Mouse (Mus musculus): Measurements from ENCODE around the gene Cpeb3.
"Not testable (repeated sequence)": the region's sequence is repeated elsewhere in the genome, so short reads cannot be mapped to it uniquely, and the experiment has no call there.

Cpeb3 gene

GRCm38 (mm10) chr19:37156040-37156439, 52.4 kb downstream of the Cpeb3 start:
- no peak for DNase-seq (ENCODE audit: low spot score in 2 of 2)

GRCm38 (mm10) chr19:37147145-37147544, 61.3 kb downstream of the Cpeb3 start:
- no peak for DNase-seq (ENCODE audit: low spot score in 2 of 2)

GRCm38 (mm10) chr19:37145846-37146245, 62.6 kb downstream of the Cpeb3 start:
- DNase-seq (ENCODE audit: low spot score in 2 of 2) = no peak

GRCm38 (mm10) chr19:37145401-37145800, 63.0 kb downstream of the Cpeb3 start:
- DNase-seq (ENCODE audit: low spot score in 2 of 2) = no peak

GRCm38 (mm10) chr19:37141623-37142022, 66.8 kb downstream of the Cpeb3 start:
- DNase-seq (ENCODE audit: low spot score in 2 of 2) = no peak

- DNase-seq (ENCODE audit: low spot score in 2 of 2) = no peak
Observed at GRCm38 (mm10) chr19:37137133-37137532, 71.3 kb downstream of the Cpeb3 start.

- not testable (repeated sequence) for DNase-seq (ENCODE audit: low spot score in 2 of 2)
Observed at GRCm38 (mm10) chr19:37135459-37135858, 72.9 kb downstream of the Cpeb3 start.

- DNase-seq (ENCODE audit: low spot score in 2 of 2) = no peak
Observed at GRCm38 (mm10) chr19:37133666-37134065, 74.7 kb downstream of the Cpeb3 start.

- DNase-seq (ENCODE audit: low spot score in 2 of 2) = no peak
Observed at GRCm38 (mm10) chr19:37131660-37132059, 76.7 kb downstream of the Cpeb3 start.

- no peak for DNase-seq (ENCODE audit: low spot score in 2 of 2)
Observed at GRCm38 (mm10) chr19:37128461-37128860, 79.9 kb downstream of the Cpeb3 start.

- no peak for DNase-seq (ENCODE audit: low spot score in 2 of 2)
Observed at GRCm38 (mm10) chr19:37127018-37127567, 81.3 kb downstream of the Cpeb3 start.

GRCm38 (mm10) chr19:37124961-37125360, 83.4 kb downstream of the Cpeb3 start:
- no peak for DNase-seq (ENCODE audit: low spot score in 2 of 2)

- no peak for DNase-seq (ENCODE audit: low spot score in 2 of 2)
Observed at GRCm38 (mm10) chr19:37119281-37119680, 89.1 kb downstream of the Cpeb3 start.

GRCm38 (mm10) chr19:37115824-37116223, 92.6 kb downstream of the Cpeb3 start:
- DNase-seq (ENCODE audit: low spot score in 2 of 2) = no peak

- DNase-seq (ENCODE audit: low spot score in 2 of 2) = no peak
Observed at GRCm38 (mm10) chr19:37115374-37115773, 93.0 kb downstream of the Cpeb3 start.

GRCm38 (mm10) chr19:37111831-37112230, 96.6 kb downstream of the Cpeb3 start:
- no peak for DNase-seq (ENCODE audit: low spot score in 2 of 2)

- no peak for DNase-seq (ENCODE audit: low spot score in 2 of 2)
Observed at GRCm38 (mm10) chr19:37110494-37110893, 97.9 kb downstream of the Cpeb3 start.

- DNase-seq (ENCODE audit: low spot score in 2 of 2) = no peak
Observed at GRCm38 (mm10) chr19:37109853-37110252, 98.5 kb downstream of the Cpeb3 start.

- no peak for DNase-seq (ENCODE audit: low spot score in 2 of 2)
Observed at GRCm38 (mm10) chr19:37100689-37101088, 107.7 kb downstream of the Cpeb3 start.

- DNase-seq (ENCODE audit: low spot score in 2 of 2) = no peak
Observed at GRCm38 (mm10) chr19:37095666-37096330, 112.6 kb downstream of the Cpeb3 start.

- no peak for DNase-seq (ENCODE audit: low spot score in 2 of 2)
Observed at GRCm38 (mm10) chr19:37093181-37093580, 115.2 kb downstream of the Cpeb3 start.

GRCm38 (mm10) chr19:37090146-37091061, 118.0 kb downstream of the Cpeb3 start:
- DNase-seq (ENCODE audit: low spot score in 2 of 2) = no peak
